Mouse (Mus musculus) left cerebral cortex, postnatal 10 days (tissue): ENCODE measurements around the gene Ap4m1. TPM values are rescaled to one million over a fixed set of nuclear protein-coding genes. Genes with fewer than 3 reads are reported as not detected.
A peak's percentile ranks its signal among the peaks of the same experiment; 100 is the strongest.
"Not testable (repeated sequence)": the region's sequence is repeated elsewhere in the genome, so short reads cannot be mapped to it uniquely, and the experiment has no call there.

Experiments
- DNase-seq, 2 experiments: peaks; one replicate each; pipeline ENCODE4 v3.0.0; 2021 to 2022; ENCODE audit warnings: low spot score in 2 of 2, mixed read lengths in 1 of 2; ENCODE audit errors: extremely low spot score in 1 of 2
- intact Hi-C: fragments of 180-260 bp; cut with DNase I; formaldehyde crosslinking; loops from one replicate; pipeline ENCODE4 v1.15.1; 2025
- total RNA-seq, 2 experiments: library from RNA; stranded (reverse); gene quantifications; 2 replicates each; pipeline ENCODE4 v1.2.3; 2021

Gene Ap4m1
- total RNA-seq, 2 experiments from 2014 or later, result 26.2 to 28.1 TPM

GRCm38 (mm10) chr5:138193771-138194727 lies 22.2 kb downstream of the Ap4m1 start, which contains the start of gene Mblac1:
Mblac1 (plus strand) TSS chr5:138194314.
- peak; percentile 72 to 85 for DNase-seq
- intact Hi-C loops, result no loop called here

GRCm38 (mm10) chr5:138194755-138195345 lies 23.0 kb downstream of the Ap4m1 start:
- intact Hi-C loops, result no loop called here
- DNase-seq, result peak in 1 of 2 experiments; percentile 51

- DNase-seq, result no peak
- intact Hi-C loops, result no loop called here
Observed at GRCm38 (mm10) chr5:138195463-138195862, 23.7 kb downstream of the Ap4m1 start.

GRCm38 (mm10) chr5:138199576-138199975 lies 27.8 kb downstream of the Ap4m1 start:
- intact Hi-C loops, result no loop called here
- DNase-seq, result no peak

- intact Hi-C loops, result loop anchor here (1.0 kb wide), 1 partner anchor 46 kb away; no protein-coding TSS in a partner anchor
- no peak for DNase-seq
Observed at GRCm38 (mm10) chr5:138202086-138202485, 30.3 kb downstream of the Ap4m1 start.

GRCm38 (mm10) chr5:138207253-138207652 lies 35.5 kb downstream of the Ap4m1 start:
- intact Hi-C loops, result no loop called here
- DNase-seq, result no peak

- intact Hi-C loops, result no loop called here
- DNase-seq, result no peak
Observed at GRCm38 (mm10) chr5:138207873-138208272, 36.1 kb downstream of the Ap4m1 start.

- DNase-seq, intact Hi-C loops: not testable (repeated sequence)
Observed at GRCm38 (mm10) chr5:138216632-138217031, 44.8 kb downstream of the Ap4m1 start.

- no peak for DNase-seq
- intact Hi-C loops, result no loop called here
Observed at GRCm38 (mm10) chr5:138219864-138220263, 48.1 kb downstream of the Ap4m1 start.

- intact Hi-C loops, result no loop called here
- peak; percentile 74 to 86 for DNase-seq
Observed at GRCm38 (mm10) chr5:138222111-138222510, 50.3 kb downstream of the Ap4m1 start.

GRCm38 (mm10) chr5:138223287-138223686 lies 51.5 kb downstream of the Ap4m1 start:
- DNase-seq, result peak in 1 of 2 experiments; percentile 34
- intact Hi-C loops, result no loop called here

GRCm38 (mm10) chr5:138225700-138226099 lies 53.9 kb downstream of the Ap4m1 start, which contains the start of gene Nxpe5:
Nxpe5 (plus strand) TSS chr5:138225898.
- intact Hi-C loops, result no loop called here
- no peak for DNase-seq

GRCm38 (mm10) chr5:138226491-138226890 lies 54.7 kb downstream of the Ap4m1 start:
- DNase-seq, result no peak
- intact Hi-C loops, result no loop called here

GRCm38 (mm10) chr5:138227367-138227766 lies 55.6 kb downstream of the Ap4m1 start:
- intact Hi-C loops, result no loop called here
- DNase-seq, result no peak

- DNase-seq, result peak in 1 of 2 experiments; percentile 39
- intact Hi-C loops, result no loop called here
Observed at GRCm38 (mm10) chr5:138228026-138228425, 56.2 kb downstream of the Ap4m1 start.

- intact Hi-C loops, result no loop called here
- DNase-seq, result no peak
Observed at GRCm38 (mm10) chr5:138229511-138229910, 57.7 kb downstream of the Ap4m1 start.
